Mouse (Mus musculus) layer of hippocampus, postnatal 36 days (tissue): ENCODE measurements around the gene Fut1. TPM values are rescaled to one million over a fixed set of nuclear protein-coding genes. Genes with fewer than 3 reads are reported as not detected.

Experiments
- DNase-seq, 2 experiments: peaks; one replicate each; pipeline ENCODE4 v3.0.0; 2022
- total RNA-seq, 2 experiments: library from RNA; stranded (reverse); gene quantifications; 2 replicates each; pipeline ENCODE4 v1.2.3; 2021

The Fut1 gene
- not detected for total RNA-seq

GRCm38 (mm10) chr7:45617042-45617695 lies at the start of gene Fut1:
Gene Fut1 (plus strand): TSS chr7:45617289.
- no peak for DNase-seq

GRCm38 (mm10) chr7:45567780-45568516 lies 49.1 kb upstream of the Fut1 start:
- peak; percentile 84 to 88 for DNase-seq

DNA sequence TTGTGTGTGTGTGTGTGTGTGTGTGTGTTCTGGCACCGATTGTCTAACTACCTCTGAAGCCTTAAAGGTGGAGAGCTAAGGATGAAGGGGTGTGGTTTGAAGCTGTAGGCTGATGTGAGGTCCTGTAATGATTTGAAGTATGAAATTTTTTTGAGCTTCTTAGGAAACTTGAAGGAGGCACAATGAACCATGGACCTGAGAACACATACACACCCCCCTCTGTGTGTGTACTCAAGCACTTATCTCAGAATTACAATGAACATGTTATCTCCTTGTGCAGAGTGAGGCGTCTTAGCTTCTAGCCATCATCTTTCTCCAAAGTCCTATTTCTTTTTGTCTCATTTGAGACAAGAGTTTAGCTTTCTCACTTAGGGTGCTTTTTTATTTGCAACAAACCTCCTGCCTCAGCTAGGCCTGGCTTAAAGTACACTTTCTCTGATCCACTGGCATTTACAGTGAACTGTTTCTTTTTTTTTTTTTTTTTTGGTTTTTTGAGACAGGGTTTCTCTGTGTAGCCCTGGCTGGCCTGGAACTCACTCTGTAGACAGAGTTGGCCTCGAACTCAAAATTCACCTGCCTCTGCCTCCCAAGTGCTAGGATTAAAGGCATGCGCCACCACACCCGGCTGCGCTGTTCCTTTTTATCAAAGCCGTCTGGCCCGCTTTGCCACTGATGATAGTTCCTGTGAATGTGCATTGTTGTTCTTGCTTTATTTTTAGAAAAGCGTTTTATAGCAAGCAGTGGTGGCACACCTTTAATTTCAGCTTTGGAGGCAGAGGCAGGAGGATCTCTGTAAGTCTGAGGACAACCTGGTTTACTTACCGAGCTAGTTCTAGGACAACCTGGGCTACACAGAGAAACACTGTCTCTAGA lies 48.3 kb upstream of the Fut1 start:
- no peak for DNase-seq

- DNase-seq = peak; percentile 59 to 63
Measured at GRCm38 (mm10) chr7:45570103-45570741, 46.9 kb upstream of the Fut1 start, which contains the start of gene Bcat2. Gene Bcat2 (plus strand): TSS chr7:45570153.

DNA sequence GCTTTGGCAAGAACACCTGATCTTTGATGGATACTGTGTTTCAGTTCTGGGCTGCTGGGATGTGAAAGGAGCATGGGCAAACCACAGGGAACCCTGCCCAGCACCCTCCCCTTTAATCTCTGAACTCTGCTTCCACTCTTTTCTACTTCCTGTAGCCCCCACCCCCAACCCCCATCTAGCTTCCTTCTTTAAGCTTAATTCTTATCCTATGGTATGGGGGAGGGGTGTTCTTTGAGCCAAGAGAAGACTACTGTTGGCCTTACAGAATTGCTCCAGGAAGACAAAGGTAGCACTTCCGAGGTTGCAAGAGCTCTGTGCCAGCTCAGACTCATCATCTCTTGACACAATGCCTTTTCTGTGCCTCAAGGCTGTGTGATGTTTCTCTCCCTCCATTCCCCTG lies 45.1 kb upstream of the Fut1 start:
- no peak for DNase-seq

GRCm38 (mm10) chr7:45573954-45574353 lies 43.1 kb upstream of the Fut1 start:
- no peak for DNase-seq

GRCm38 (mm10) chr7:45574472-45575379 lies 42.4 kb upstream of the Fut1 start:
- DNase-seq = no peak

DNA sequence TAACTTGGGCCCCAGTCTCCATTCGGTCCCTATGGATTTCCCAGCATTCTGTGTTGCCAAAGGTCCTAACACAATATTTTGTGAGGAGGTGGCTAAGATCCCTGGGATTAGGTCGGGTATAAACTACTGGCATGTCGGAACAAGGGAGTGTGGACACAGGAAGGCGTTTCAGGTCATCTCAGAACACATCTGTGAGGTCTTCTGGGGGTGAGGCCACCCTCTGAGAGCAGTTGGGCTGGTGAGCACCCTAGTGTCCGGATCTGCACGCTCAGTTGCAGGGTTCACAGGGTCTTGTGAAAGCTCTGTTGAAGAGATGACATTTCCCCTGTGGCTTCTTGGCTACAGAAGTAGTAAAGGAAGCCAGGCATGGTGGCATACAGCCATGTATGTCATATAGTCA lies 31.2 kb upstream of the Fut1 start:
- no peak for DNase-seq

DNA sequence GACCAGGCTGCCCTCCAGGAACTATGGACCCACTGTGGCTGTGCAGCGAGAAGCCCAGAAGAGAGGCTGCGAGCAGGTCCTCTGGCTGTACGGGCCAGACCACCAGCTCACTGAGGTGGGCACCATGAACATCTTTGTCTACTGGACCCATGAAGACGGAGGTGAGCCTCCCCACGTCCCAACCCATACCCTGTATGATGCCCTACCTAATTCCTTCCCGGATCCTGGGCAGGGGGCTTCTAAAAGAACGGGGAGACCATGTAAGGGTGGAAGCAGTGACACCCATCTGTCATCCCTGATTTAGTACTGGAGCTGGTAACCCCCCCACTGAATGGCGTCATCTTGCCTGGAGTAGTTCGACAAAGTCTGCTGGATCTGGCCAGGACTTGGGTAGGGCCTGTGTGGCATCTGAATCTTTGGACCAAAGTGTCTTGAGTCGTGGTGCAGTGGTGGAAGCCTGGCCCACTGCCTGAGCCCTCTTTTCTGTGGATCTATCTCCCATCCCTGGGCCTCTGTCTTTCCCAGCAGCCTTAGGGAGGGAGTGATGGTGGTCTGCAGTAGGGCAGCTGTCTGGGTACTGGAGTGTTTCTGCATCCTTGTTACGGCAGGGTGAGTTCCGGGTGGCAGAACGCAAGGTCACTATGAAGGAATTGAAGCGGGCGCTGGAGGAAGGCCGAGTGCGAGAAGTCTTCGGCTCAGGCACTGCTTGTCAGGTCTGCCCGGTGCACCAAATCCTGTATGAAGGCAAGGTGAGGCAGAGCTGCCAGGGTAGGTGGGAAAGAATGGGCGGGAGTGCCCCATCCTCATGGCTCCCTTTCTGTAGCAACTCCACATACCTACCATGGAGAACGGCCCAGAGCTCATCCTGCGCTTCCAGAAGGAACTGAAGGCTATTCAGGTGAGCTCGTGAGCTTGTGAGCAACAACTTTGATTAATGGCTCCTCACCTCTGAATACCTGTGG lies 29.2 kb upstream of the Fut1 start:
- no peak for DNase-seq

DNA sequence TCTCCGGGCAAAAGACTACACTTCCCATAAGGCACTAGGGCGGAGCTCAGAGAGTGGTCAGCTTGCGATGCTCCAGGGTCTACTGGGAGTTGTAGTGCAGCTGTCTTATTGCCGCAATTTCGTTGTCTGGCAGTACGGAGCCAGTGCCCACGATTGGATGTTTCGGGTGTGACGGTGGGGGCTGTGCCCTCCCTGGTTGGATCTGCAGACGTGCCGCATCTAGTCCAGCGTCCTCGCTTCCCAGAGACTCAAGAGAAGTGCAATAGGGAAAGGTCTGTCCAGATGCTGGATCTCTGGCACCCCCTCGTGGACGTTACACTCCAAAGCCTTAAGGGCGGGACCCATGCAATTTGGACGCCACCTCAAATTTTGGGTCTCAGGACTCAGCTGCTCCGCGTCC lies 27.9 kb upstream of the Fut1 start:
- peak; percentile 96 for DNase-seq

DNA sequence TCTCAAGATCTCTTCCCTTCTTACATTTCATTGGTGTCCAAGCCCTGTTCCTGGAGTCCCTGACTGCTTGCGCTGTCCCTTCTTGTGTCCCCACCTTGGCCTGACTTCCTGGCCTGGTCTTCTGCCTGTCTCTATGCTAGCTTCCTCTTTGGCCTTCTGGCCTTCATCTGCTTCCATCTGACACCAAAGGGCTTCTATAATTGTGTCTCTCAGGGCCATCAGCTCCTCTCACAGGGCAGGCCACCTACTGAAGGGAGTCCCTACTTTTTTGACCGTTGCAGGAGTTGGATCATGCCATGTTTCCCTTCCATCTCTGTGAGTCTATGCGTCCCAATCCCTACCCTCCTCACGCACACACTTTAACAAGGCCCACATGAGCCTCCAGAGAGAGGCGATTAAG lies 27.2 kb upstream of the Fut1 start:
- no peak for DNase-seq

GRCm38 (mm10) chr7:45590874-45591273 lies 26.2 kb upstream of the Fut1 start:
- no peak for DNase-seq

GRCm38 (mm10) chr7:45591880-45592279 lies 25.2 kb upstream of the Fut1 start:
- no peak for DNase-seq

DNA sequence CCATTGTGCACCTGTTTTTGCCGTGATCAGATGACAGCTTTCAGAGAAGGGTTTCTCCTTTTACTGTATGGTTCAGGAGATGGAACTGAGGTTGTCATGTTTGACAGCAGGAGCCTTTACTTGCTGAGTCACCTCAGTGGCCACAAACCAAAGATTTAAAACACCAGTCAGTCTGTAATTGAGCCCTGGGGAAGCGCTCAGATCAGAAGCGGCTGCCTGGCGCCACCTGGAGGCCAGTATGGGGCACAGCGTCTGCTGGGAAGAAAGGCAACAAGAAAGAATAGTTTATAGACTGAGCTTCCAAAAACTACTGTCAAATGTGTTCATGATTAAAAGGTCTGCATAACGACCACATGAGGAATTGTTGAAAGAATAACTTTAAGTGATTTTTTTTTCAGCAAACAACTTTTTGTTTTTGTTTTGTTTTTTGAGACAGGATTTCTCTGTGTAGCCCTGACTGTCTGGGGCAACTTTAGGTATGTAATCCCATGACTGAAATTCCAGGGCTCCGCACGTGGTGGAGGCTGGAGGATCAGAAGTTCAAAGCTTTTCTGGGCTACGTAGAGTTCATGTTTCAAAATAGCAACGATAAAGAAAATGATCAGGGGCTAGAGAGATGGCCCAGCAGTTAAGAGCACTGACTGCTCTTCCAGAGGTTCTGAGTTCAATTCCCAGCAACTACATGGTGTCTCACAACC lies 23.8 kb upstream of the Fut1 start:
- DNase-seq = peak; percentile 43 to 71

DNA sequence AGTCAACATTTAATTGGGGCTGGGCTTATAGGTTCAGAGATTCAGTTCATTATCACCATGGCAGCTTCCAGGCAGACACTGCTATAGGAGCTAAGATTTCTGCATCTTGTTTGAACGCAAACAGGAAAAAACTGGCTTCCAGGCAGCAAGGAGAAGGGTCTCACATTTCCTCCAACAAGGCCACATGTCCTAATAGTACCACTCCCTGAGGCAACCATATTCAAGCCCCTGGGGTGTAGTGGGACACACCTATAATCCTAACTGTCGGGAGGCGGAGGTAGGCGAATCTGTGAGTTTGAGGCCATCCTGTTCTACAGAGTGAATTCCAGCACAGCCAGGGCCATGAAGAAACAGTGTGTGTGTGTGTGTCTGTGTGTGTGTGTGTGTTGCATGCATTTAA lies 21.9 kb upstream of the Fut1 start:
- no peak for DNase-seq

DNA sequence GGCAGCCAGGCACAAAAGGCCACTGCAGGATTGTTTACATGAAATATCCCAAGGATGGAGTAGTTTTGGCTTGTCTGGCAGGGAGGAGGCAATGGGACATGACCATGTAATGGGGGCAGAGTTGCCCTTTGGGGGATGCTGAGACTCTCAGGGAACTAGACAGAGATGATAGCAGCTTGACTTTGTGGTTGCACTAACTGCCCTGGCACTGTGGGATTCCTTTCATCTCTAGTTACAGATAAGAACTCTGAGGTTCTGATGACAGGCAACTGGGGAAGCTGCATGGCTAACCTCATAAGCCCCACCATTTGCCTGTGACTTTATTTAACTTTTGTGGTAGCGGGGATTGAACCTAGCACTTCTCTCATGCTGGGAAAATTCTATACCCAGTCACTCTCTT lies 21.0 kb upstream of the Fut1 start:
- no peak for DNase-seq

GRCm38 (mm10) chr7:45597013-45597412 lies 20.1 kb upstream of the Fut1 start:
- no peak for DNase-seq

DNA sequence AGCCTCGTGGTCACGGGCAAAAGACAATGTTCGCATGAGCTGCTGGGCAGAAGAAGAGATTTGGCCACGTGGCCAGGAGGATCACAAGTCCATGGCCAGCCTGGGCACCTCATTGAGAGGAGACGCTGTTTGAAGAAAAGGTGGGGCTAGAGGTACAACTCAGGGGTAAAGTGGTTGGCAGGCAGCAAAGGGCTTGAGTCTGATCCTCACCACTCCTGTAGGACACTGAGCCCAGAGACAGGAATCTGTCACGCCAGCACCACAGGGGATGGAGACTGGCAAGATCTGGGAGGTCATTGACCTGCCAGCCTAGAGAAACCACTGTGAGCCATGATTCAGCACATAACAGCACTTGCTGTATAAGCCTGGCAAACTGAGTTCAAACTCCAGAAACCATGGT lies 19.6 kb upstream of the Fut1 start:
- DNase-seq = no peak

DNA sequence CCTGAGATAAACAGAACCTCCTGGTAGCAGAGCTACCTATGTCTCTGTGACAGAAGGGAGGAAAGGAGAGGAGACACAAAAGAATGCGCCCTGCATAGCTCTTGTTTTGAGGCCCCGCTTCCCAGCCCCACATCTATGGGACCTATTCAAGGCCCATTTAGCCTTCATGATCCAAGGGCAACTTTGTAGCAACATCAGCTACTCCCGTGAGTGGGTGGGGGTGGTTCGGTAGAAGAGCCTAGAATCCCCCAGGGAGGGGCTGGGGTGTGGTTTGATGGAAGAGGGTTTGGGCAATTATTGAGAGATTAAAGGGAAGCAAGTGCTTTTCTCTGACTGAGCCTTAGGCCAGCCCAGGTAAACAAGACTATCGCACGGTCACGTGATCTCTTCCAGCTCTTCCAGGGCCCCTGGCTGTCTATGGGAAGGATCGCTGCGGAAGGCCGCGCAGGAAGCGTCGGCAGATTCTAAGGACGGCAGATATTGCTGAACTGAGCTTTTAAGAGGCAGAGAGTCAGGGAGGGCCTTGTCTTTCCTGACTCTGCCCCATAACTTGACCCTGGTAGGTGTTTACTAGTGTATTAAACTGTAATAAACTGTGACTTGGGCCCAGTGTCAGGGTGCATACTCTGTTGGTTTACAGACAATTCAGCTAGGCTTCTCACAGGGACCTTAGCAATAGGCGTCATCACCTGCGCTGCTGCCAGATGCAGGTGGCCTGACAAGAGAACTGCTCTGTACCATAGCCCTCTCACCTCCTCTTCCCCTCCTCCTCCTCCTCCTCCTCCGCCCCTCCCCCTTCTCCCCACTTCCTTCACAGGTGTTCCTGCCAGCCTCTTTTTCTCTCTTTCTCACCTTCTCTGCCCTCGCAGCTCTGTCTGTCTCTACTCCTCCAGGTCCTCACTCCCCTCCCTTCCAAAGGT lies 17.9 kb upstream of the Fut1 start:
- no peak for DNase-seq
